Mouse (Mus musculus): ENCODE results near the gene Nr1i2.

DNA sequence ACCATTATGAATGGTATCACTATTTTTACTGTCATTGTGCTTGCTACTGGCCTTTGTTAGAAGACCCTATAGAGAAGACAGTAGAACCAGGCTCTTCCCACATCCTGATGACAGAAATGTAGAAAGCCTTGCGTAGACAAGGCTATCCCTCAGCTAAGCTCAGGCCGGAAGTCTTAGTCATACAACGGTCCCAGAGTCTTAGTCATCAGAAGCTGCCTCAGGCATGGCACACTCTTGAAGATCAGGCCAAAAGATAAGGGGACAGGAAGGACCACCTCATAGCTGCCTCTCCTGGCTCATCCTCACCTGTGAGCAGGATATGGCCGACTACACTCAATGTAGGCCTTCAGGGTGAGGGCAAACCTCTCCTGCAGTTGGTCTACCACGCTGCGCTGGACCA, 44.2 kb downstream of the Nr1i2 start:
- TF ChIP-seq CTCF (IDR thresholded peaks at IDR 0.05; ENCODE audit: low read depth, low read length) (no peak), POLR2A (IDR thresholded peaks at IDR 0.05; ENCODE audit: extremely low read depth, insufficient read depth, low read length) (no peak)

Data from liver, adult 2 months (tissue).